Mouse (Mus musculus) limb, embryonic 12.5 days (tissue): Measurements from ENCODE around the gene Gpr180. TPM values are rescaled to one million over a fixed set of nuclear protein-coding genes. Genes with fewer than 3 reads are reported as not detected.

Source experiments
- ATAC-seq: fragments of 200-750 bp; cut with Nextera tagmentation; 2 replicates; pipeline ENCODE4 v1.8.0; 2017; ENCODE audit warnings: low read depth, moderate TSS enrichment; ENCODE audit not compliant: insufficient number of reproducible peaks, insufficient read depth, low FRiP score, low TSS enrichment
- H3K27ac ChIP-seq: fragments of 300-500 bp; sonication (generic); 2 replicates; pipeline ENCODE4 v1.5.1; 2016; ENCODE audit warnings: mild to moderate bottlenecking, moderate library complexity
- H3K27me3 ChIP-seq: fragments of 300-500 bp; sonication (generic); 2 replicates; pipeline ENCODE4 v1.6.1; 2016; ENCODE audit warnings: mild to moderate bottlenecking, moderate library complexity
- H3K36me3 ChIP-seq: fragments of 300-500 bp; sonication (generic); 2 replicates; pipeline ENCODE4 v1.6.1; 2016; ENCODE audit warnings: mild to moderate bottlenecking, moderate library complexity
- H3K4me1 ChIP-seq: fragments of 300-500 bp; sonication (generic); replicated peaks from 2 replicates; pipeline ENCODE4 v1.6.1; 2016
- H3K4me2 ChIP-seq: fragments of 300-500 bp; sonication (generic); 2 replicates; pipeline ENCODE4 v1.6.1; 2016; ENCODE audit warnings: mild to moderate bottlenecking, moderate library complexity
- H3K4me3 ChIP-seq: fragments of 300-500 bp; sonication (generic); replicated peaks from 2 replicates; pipeline ENCODE4 v1.5.1; 2016; ENCODE audit warnings: mild to moderate bottlenecking
- H3K9ac ChIP-seq: fragments of 300-500 bp; sonication (generic); replicated peaks from 2 replicates; pipeline ENCODE4 v1.6.1; 2016; ENCODE audit warnings: mild to moderate bottlenecking, moderate library complexity
- H3K9me3 ChIP-seq: fragments of 300-500 bp; sonication (generic); 2 replicates; pipeline ENCODE4 v1.6.1; 2016; ENCODE audit warnings: mild to moderate bottlenecking, moderate library complexity
- WGBS: fragments of 180-500 bp; shearing (Covaris S2); methylation state at CpG from one replicate; pipeline ENCODE4 v1.1.7; 2016; 5-methylcytosine and 5-hydroxymethylcytosine counted together
- polyA plus RNA-seq: library from polyadenylated mRNA; unstranded; fragments of >200 nt; fragmentation: Nextera tagmentation; extraction: Ambion mirVana; gene quantifications from 2 replicates; pipeline ENCODE4 v1.2.1, GENCODE M21; 2016

Gpr180 gene
- polyA plus RNA-seq, 1 experiment from 2014 or later, result 54.2 TPM

DNA sequence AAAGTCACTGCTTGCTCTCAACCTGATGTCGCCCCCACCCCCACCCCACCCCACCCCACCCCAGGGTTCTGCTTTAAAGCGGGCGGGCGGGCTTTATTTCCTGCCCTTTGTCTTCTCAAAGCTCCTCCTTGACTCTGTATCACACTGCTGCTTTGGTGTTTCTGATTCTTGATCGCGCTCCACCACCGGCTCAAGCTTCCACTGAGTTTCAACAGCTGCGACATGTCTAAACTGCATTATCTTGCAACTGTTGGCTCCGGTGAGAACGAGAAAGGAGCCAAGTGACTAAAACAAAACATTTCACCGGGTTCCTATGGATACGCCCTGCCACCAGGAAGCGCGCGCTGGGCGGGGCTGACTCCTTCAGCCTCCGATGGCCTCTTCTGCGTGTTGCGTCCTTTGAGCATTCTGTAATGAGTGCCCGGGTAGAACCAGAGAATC lies 43.2 kb downstream of the Gpr180 start:
- H3K27ac ChIP-seq, result no peak overlapping the region

DNA sequence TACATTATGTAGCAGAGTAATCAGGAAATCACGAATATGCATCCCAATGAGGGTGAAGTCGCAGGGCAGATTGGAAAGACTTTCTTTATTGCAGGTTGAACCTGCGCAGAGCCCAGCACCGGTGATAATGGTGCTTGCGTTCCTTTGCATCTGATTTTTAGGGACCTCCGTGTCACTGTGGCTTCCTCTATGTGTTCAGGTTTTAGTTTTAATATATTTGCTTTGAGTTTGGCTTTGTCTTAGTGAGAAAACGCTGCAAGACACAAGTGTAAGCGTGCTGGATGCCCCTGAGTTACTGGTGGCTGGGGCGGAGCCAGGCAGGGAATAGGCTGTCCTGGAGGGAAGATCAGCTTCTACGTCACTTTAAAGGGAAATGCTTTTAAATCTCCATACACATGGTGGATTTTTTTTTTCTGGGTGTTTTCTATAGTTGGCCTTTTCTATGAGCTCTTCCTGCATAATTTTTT lies 43.8 kb downstream of the Gpr180 start:
- Histone ChIP-seq H3K4me3 (peak overlapping the region; percentile 50), H3K9me3 (no peaks in the 10 kb centered on the region), H3K27me3 (no peaks in the 10 kb centered on the region), H3K27ac (no peak overlapping the region), H3K4me2 (peak overlapping the region; percentile 73), H3K9ac (no peak overlapping the region), H3K36me3 (no peaks in the 10 kb centered on the region), H3K4me1 (no peaks in the 10 kb centered on the region; the same call in 1 of the 2 replicates)
- 6% methylated on average over 10 of the region's 10 CpGs for WGBS
- ATAC-seq, result peak; percentile 56; the same call in 1 of the 2 replicates

More for the DNA sequence above, 43.2 kb downstream of the Gpr180 start:
- H3K4me2 ChIP-seq, result peak overlapping the region; percentile 73
- H3K27me3 ChIP-seq, result no peaks in the 10 kb centered on the region
- WGBS, result 0% methylated on average over 20 of the region's 20 CpGs
- H3K4me1 ChIP-seq, result no peaks in the 10 kb centered on the region; the same call in 1 of the 2 replicates
- H3K9me3 ChIP-seq, result no peaks in the 10 kb centered on the region
- H3K36me3 ChIP-seq, result no peaks in the 10 kb centered on the region
- H3K9ac ChIP-seq, result peak overlapping the region; percentile 55
- peak overlapping the region; percentile 50 for H3K4me3 ChIP-seq
- peak; percentile 42; the same call in 1 of the 2 replicates for ATAC-seq

DNA sequence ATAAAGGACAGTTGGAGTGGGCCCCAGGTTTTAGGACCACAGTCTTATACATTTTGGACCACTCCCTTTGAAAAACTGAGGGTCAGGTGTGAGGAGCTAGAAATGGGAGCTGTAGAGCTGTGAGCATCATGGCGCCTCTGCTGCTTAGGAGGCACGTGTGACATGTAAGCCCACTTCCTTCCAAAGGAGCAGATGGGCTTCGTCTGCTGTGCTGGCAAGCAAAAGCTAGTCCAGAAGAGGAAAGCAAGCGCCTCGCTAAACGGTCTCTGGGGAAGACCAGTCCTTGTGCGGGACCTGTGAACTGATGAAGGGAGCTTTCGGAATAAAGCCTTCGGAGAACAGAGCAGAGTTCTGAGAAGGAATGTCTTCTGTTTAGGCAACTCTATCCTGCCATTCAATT lies 54.5 kb downstream of the Gpr180 start:
- peaks cover 34% of the 10 kb centered on the region for H3K27me3 ChIP-seq
- 86% methylated on average over 9 of the region's 9 CpGs for WGBS

DNA sequence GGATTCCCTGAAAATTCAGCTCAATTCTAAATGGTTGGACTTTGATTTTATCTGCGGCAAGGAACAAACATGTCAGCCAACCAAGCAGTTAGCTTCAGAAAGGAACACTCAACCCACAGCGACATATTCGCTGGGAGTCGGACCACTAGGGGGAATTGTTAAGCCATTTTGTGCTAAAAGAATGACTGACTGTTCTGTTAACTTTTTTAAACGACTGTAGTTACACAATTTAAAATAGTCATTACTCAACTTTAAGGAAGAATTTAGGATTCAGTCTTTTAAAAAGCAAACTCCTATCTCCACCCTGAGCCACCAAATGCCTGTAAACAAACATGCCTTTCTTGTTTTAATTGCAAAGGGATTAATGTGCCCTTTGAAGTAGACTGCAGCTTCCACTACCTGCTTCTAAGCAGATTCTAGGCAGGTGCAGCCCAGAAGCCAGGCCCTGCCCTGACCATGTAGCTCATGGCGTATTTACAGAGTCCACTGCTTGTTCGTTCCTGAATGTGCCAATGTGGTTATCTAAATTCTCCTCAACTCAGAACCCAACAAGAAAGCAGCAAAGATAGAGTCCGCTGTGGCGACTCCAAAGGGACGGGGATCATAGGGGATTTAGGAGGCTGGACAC lies 56.2 kb downstream of the Gpr180 start:
- Histone ChIP-seq H3K36me3 (no peaks in the 10 kb centered on the region), H3K27ac (no peak overlapping the region), H3K9me3 (no peaks in the 10 kb centered on the region), H3K4me1 (no peaks in the 10 kb centered on the region), H3K4me3 (no peak overlapping the region), H3K27me3 (peaks cover 45% of the 10 kb centered on the region), H3K4me2 (no peak overlapping the region), H3K9ac (no peak overlapping the region)
- WGBS, result 45% methylated on average over 10 of the region's 10 CpGs
- ATAC-seq, result no peak

More for the DNA sequence above, 54.5 kb downstream of the Gpr180 start:
- no peaks in the 10 kb centered on the region for H3K9me3 ChIP-seq
- no peaks in the 10 kb centered on the region for H3K4me1 ChIP-seq
- no peak overlapping the region for H3K4me2 ChIP-seq
- no peak for ATAC-seq
- no peak overlapping the region for H3K27ac ChIP-seq
- H3K9ac ChIP-seq, result no peak overlapping the region
- no peak overlapping the region for H3K4me3 ChIP-seq
- no peaks in the 10 kb centered on the region for H3K36me3 ChIP-seq

DNA sequence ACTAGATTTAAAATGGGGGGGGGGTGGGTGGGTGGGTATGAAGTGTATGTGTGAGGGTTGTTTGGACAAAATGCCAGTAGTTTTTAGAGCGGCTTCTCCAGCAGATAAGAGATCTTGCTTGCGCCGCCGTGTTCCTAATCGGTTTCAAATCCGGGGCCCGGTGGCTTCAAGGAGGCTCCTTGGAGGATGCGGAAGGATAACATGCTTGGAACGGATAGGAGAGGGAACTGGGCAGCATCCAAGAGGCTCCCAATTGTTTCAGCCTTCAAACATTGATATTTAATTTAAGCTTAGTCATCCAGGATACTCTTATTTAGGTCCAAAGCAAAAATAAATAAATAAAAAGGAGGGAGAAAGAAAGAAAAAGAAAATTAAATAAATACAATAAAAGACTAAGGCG lies 56.7 kb downstream of the Gpr180 start:
- 57% methylated on average over 10 of the region's 10 CpGs for WGBS
- Histone ChIP-seq H3K27me3 (peaks cover 45% of the 10 kb centered on the region), H3K9me3 (no peaks in the 10 kb centered on the region), H3K4me3 (no peak overlapping the region), H3K27ac (no peak overlapping the region), H3K4me1 (no peaks in the 10 kb centered on the region), H3K4me2 (no peak overlapping the region), H3K36me3 (no peaks in the 10 kb centered on the region), H3K9ac (no peak overlapping the region)
- ATAC-seq, result no peak

DNA sequence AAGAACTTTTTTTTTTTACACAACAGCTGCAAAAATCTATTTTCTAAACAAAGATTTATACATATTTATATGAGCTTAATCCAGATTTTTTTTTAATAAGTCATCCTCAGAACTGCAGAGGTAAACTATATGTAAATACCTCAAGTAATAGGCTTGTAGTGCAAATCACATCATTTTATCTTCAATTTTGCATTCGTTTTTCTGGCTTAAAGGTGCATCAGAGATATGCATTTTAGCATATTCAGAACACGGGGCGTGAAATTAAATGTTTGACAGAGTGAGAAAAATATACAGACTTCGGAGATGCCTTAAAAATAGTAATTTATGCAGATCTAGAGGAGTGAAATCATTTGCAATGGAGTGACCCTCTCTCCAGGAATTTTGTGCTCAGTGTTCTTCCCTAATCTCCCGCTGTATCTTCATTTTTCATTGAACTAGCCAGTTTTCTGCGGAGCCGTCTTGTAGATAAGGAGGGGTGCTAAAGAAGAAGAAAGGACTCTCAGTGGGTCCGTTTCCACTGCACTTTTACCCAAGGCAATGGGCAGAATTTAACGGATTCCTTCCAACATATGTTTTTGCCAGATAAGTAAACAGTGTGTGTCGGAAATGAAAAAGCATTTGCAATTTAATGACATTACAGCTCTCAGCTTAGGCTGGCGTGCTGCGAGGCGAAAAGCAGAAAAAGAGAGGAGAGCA lies 57.4 kb downstream of the Gpr180 start:
- peaks cover 45% of the 10 kb centered on the region for H3K27me3 ChIP-seq

DNA sequence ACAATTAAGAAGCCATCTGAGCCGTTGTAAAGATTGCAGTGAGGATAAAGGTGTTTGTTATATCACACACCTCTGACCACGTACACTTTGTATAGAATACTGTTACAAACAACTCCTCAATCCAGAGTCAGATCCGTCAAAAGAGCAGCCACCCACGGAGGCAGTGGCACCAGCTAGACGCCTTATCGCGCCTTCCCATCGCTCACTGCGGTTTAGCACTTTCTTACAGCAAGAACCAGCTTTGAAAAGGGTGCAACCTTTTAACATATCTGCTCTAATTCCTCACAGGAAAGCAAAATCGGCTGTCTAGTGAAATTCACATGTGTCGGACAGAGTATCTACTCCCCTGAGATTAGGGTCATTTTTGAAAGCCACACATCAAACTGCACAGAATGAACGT lies 60.1 kb downstream of the Gpr180 start:
- H3K4me1 ChIP-seq, result no peaks in the 10 kb centered on the region
- no peak overlapping the region for H3K4me3 ChIP-seq
- no peak for ATAC-seq
- 71% methylated on average over 12 of the region's 12 CpGs for WGBS
- no peaks in the 10 kb centered on the region for H3K36me3 ChIP-seq
- H3K9ac ChIP-seq, result no peak overlapping the region
- no peaks in the 10 kb centered on the region for H3K9me3 ChIP-seq
- H3K27ac ChIP-seq, result no peak overlapping the region
- no peak overlapping the region for H3K4me2 ChIP-seq
- peaks cover 41% of the 10 kb centered on the region for H3K27me3 ChIP-seq

More for the DNA sequence above, 57.4 kb downstream of the Gpr180 start:
- no peak overlapping the region for H3K27ac ChIP-seq
- no peak overlapping the region for H3K4me2 ChIP-seq
- WGBS, result 71% methylated on average over 13 of the region's 13 CpGs
- no peak overlapping the region for H3K9ac ChIP-seq
- H3K9me3 ChIP-seq, result no peaks in the 10 kb centered on the region
- ATAC-seq, result no peak
- no peak overlapping the region for H3K4me3 ChIP-seq
- no peaks in the 10 kb centered on the region for H3K4me1 ChIP-seq
- H3K36me3 ChIP-seq, result no peaks in the 10 kb centered on the region

DNA sequence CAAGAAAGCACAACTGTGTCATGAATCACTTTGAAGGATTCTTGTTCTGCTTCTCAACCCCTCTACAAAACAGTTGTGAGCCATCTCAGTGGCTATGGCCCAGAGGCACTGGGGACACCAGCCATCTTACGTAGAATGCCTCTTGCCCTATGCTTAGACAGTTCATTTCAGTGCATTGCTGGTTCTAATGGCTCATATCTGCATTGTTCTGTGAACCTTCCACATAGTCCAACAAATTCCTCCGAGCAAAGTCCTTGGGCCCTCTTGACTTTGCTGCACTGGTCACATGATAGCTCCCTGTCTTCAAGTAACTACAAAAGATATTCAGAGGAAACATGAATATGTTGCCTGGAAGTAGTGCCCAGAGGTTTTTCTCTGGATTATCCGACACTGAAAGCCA lies 63.8 kb downstream of the Gpr180 start:
- H3K9me3 ChIP-seq, result 0 out of 2 replicates have a peak, but pooled peaks cover 3% of the 10 kb centered on the region
- H3K4me3 ChIP-seq, result no peak overlapping the region
- no peak overlapping the region for H3K4me2 ChIP-seq
- no peaks in the 10 kb centered on the region for H3K4me1 ChIP-seq
- H3K36me3 ChIP-seq, result no peaks in the 10 kb centered on the region
- no peak overlapping the region for H3K9ac ChIP-seq
- H3K27ac ChIP-seq, result no peak overlapping the region
- WGBS, result 90% methylated on average over 3 of the region's 3 CpGs
- ATAC-seq, result no peak
- peaks cover 11% of the 10 kb centered on the region for H3K27me3 ChIP-seq

DNA sequence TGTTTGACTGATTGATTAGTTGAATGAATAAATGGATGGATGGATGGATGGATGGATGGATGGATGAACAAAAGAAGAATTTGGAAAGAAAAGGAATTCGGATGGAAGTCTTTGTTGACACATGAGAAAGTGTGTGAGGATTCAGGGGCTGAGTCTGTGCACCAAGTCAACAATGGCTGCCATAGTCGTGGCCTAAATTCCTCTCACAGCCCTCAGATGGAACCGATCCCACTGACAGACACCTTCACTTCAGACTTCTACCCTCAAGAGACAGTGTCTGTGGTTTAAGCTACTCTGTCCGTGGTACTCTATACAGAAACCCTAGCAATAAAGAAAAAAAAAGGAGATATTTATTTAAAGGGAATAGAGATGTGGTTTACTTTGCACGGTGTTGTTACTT lies 65.0 kb downstream of the Gpr180 start:
- Histone ChIP-seq H3K4me2 (no peak overlapping the region), H3K9ac (no peak overlapping the region), H3K4me1 (no peaks in the 10 kb centered on the region), H3K36me3 (no peaks in the 10 kb centered on the region), H3K4me3 (no peak overlapping the region), H3K9me3 (0 out of 2 replicates have a peak, but pooled peaks cover 3% of the 10 kb centered on the region), H3K27ac (no peak overlapping the region), H3K27me3 (peaks cover 10% of the 10 kb centered on the region)
- ATAC-seq, result no peak
- whole genome bisulfite sequencing, result 90% methylated on average over 5 of the region's 5 CpGs

DNA sequence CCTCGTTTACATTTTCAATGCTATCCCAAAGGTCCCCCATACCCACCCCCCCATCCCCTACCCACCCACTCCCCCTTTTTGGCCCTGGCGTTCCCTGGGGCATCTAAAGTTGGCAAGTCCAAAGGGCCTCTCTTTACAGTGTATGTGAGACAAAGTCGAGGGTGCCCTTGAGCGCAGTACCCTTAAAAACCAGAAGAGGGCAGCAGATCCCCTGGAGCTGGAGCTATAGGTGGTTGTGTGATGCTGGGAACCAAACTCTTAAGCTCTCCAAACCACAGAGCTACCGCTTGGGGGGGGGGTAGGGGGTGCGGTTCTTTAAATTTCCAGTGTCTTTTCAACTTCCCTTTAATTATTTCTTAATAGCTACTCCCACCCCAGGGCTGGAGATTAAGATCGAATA lies 66.1 kb downstream of the Gpr180 start:
- Histone ChIP-seq H3K4me1 (no peaks in the 10 kb centered on the region), H3K36me3 (no peaks in the 10 kb centered on the region), H3K27ac (no peak overlapping the region), H3K27me3 (no peaks in the 10 kb centered on the region), H3K4me2 (no peak overlapping the region), H3K4me3 (no peak overlapping the region), H3K9me3 (peaks cover 3% of the 10 kb centered on the region; the same call in 1 of the 2 replicates), H3K9ac (no peak overlapping the region)
- 79% methylated on average over 7 of the region's 7 CpGs for WGBS
- no peak for ATAC-seq

DNA sequence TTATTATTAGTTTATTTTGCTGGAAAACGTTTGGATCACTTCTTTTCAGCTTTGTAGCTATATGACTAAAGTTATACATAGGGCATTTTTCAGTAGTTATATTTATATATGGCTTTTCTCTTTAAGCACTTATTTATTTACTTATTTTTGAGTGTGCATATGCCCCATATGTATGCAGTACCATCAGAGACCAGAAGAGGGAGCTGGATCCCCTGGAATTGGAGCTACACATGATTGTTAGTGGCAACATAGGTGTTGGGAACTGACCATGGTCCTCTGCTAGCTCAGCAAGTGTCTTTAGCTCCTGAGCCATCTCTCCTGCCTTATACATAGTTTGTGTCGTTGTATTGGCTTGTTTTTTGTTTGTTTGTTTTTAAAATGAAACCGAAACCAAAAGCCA lies 70.4 kb downstream of the Gpr180 start:
- no peaks in the 10 kb centered on the region for H3K4me1 ChIP-seq
- H3K36me3 ChIP-seq, result no peaks in the 10 kb centered on the region
- no peak overlapping the region for H3K4me3 ChIP-seq
- no peak overlapping the region for H3K9ac ChIP-seq
- 75% methylated on average over 3 of the region's 3 CpGs for WGBS
- H3K9me3 ChIP-seq, result peaks cover 3% of the 10 kb centered on the region; the same call in 1 of the 2 replicates
- H3K27ac ChIP-seq, result no peak overlapping the region
- peaks cover 7% of the 10 kb centered on the region for H3K27me3 ChIP-seq
- no peak for ATAC-seq
- H3K4me2 ChIP-seq, result no peak overlapping the region
